Mouse (Mus musculus): Measurements from ENCODE around the gene 2610507B11Rik.

Gene 2610507B11Rik

DNA sequence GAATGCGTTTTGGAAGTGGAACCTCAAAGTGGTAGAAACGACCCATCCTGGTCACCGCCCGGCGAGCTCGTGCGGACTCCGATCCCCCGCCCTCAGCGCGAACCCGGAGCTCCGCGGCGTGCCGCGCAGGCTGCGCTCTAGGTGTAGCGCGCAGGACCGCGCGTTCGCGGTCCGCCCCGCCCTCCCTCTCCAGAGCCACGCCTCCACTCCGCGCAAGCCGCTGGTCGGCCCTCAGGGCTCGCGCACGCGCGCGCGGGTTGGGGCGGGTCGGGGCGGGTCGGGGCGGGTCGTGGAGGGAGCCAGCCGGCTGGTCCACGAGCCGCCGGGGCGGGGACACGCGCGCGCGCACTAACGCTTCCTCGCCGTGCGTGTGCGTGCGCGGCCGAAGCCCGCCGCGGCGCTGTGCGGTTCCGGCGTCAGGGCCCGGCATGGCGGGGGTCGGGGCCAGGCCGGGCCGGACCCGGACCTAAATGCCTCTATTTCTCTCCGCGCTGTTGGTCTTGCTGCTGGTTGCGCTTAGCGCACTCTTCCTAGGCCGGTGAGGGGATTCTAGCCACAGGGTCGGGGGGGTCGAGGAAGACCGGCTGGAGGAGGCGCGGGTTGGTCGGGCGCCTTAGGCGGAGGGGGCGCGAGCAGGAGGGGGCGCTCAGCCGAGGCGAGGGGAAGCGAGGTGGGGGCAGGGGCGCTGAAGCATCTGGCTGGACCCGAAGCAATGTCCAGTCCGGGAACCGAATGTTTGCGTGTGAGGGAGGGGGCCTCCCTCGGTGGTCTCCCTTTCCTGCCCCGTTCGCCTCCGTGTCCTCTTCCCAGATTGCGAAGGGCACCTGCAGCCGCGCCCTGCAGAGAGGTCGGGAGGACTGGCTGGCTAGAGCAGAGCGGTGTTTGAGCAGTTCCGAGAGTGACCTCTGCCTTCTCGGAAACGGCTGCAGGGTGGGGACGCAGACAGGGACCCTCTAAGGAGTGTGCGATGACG is at the start of gene 2610507B11Rik:
Gene 2610507B11Rik (plus strand): TSS at position 373 of the 973 bp plus-strand sequence.
- peak; percentile 98 for DNase-seq

- no peak for DNase-seq
These were observed 48.3 kb upstream of the 2610507B11Rik start for GRCm38 (mm10) chr11:78213086-78213817.

- no peak for DNase-seq
These were observed 45.7 kb upstream of the 2610507B11Rik start for GRCm38 (mm10) chr11:78215709-78216317.

- no peak for DNase-seq
These were observed 38.0 kb upstream of the 2610507B11Rik start for GRCm38 (mm10) chr11:78223586-78223985.

DNA sequence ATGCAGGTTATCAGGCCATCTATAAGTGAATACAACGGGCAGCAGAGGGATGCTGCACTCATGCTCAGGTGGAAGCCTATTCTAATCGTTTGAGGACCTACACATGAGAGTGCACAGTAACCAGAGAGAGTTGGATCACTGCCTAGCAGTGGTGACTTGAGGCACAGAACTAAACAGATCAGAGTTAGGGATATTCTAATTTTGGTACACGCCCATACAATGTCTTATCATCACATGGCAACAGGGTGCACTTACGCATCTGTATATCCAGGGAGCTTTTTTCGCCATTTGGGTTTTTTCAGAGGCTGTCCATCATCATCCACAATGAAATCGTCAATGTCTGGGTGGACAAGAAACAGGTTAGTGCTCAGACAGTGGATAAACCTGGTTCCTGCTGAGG is 30.0 kb upstream of the 2610507B11Rik start:
- DNase-seq: no peak

DNA sequence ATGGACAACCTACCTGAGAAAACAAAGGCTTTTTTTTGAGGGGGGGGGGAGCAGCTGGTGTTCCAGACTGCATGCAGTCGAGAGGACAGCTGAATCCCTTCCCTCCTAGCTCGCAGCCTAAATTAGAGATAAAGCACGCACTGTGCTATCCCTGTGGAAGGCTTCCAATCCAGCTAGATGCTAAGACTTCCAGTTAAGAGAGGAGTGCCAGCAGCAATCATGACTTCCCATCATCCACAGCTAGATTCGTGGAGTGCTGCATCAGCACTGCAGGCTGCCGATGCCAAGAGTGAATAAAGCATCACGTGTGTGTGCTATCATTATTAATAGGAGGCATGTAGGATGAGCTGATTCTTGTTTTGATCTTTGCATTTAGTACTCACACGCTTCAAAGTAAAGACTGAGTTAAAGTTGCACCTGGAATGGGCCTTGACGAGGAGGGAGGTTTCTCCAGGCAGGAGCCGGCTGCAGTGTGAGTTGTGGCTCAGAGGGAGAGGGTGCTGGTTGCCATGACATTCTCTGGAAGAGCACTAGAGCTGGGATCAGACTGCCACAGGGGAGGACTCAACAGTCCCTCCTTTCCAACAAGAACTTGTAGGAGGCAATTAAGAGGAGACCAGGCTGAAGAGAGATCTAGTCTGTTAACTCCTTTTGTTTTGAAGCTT is 21.2 kb upstream of the 2610507B11Rik start:
- DNase-seq: no peak

DNA sequence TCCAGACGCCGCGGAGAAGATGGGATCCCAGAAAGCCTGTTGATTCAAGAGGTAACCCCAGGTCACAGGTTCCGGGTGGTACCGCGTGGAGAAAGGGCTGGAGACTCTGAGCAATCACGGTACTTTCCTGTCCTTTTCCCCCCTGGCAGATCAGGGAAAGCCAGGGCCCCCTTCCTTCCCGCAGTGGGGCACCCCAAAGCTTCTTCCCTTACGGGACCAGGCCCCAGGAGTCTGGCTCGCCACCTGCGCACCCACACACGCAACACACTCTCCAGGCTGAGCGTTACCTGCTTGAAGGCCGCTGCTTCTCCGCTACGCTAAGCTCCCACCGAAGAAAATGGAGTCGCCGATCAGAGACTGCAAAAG is 16.3 kb upstream of the 2610507B11Rik start:
- DNase-seq: no peak

DNA sequence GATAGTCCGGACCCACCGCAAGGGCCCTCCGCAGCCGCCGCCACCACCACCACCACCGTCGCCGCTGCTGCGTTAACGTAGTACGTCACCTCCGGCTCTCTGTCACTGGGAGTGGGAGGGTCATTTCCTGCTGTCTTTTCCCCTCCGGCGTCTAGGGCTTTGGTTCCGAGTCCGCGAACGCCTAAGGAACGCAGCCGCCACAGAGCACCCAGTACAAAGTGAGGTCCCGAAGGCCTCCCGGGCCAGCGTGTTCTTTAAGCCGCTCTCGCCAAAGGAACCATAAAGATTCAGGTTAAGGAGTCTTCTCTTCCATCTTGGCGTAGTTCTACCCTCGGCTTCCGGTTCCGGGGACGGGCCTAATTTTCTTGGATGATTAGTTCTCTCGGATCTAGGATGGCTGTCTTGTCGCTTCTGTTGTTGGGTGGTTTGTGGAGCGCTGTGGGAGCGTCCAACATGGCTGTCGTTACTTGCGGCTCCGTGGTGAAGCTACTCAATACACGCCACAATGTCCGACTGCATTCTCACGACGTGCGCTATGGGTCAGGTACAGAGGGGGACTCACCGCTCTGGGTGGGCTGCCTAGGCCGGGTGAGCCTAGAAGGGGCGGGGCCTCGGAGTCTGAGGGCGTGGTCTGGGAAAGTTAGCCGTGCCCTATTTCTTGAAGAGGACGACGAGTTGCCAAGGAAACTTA is 15.8 kb upstream of the 2610507B11Rik start, which contains the start of the genes Sdf2 and Supt6:
Gene Sdf2 (plus strand): TSS at position 120 of the 691 bp plus-strand sequence.
Gene Supt6 (minus strand): TSS at position 361 of the 691 bp plus-strand sequence.
- peak; percentile 93 for DNase-seq

- DNase-seq: no peak
These were observed 15.1 kb upstream of the 2610507B11Rik start for GRCm38 (mm10) chr11:78246318-78247011.

DNA sequence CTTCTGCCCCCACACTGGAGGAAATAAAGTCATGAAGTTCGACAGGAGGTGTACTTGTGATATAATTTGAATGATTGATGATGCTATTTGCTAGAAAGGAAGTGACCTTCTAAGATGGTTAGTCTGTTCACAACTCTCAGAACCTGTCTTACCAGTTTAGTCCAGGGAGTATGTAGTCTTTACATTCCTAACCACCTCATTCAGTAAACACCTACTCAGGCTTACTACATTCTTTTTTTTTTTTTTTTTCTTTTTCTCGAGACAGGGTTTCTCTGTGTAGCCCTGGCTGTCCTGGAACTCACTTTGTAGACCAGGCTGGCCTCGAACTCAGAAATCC is 14.6 kb upstream of the 2610507B11Rik start:
- no peak for DNase-seq

DNA sequence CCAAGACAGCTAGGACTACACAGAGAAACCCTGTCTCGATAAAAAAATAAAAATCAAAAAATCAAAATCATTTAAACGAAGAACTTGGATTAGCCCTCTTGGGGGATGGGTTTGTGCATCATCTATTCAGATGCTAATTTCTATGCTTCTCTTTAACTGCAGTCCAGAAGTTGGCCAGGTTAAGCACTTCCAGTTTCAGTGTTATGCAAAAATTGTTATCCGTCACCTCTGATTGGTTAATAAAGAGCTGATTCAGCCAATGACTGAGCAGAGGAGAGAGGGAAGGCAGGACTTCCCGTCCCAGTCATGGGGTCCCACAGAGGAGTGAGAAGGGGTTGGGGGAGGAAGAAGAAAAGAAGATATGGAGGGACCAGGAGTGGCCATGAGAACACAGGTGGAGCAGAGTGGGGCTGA is 13.8 kb upstream of the 2610507B11Rik start:
- peak; percentile 18 for DNase-seq

DNA sequence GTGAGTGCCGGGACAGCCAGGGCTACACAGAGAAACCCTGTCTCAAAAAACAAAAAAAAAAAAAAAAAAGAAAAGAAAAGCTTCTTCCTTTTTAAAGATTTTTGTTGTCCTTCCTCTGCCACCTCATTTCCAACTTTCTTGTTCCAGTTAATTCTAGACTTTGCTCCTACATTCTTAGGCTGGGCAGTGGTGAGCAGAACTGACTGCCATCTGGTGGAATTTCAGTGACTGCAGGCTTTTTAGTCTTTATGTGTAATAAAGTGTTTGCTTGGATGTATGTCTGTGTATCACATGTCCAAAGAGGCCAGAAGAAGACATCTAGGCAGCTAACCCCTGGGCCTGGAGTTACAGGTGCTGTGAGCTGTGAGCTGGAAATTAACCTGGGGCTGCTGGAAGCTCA is 4.9 kb upstream of the 2610507B11Rik start:
- no peak for DNase-seq

DNA sequence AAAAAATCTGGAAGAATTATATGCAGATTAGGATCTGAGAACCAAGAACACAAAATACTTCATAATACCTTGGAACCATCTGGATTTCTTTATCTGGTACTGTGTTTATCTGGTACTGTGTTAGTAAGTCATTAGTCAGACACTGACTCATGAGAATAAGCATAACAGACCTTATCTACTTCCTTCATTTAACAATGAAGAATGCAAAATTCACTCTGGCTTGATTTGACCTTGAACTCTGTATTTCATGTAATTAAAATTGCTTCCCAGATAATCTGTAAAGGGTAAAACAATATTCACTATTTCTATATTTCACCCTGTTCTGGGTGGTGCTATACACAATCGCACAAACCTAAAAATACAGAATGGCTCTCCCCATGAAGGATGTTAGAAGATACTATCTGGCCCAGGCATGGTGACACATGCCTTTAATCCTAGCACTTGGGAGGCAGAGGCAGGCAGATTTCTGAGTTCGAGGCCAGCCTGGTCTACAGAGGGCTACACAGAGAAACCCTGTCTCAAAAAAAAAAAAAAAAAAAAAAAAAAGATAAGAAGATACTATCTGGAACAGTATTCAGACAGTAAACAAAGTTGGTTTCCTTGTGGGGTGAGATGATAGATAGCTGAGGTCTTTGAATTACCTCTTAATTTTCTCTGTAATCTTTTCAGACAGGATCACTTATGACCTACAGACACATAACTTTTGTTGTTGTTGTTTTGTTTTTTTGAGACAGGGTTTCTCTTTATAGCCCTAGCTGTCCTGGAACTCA is 878 bp upstream of the 2610507B11Rik start:
- DNase-seq: no peak

- peak; percentile 82 for DNase-seq
These were observed 998 bp downstream of the 2610507B11Rik start for GRCm38 (mm10) chr11:78262550-78262949.

- no peak for DNase-seq
These were observed 4.0 kb downstream of the 2610507B11Rik start for GRCm38 (mm10) chr11:78265571-78265970.

DNA sequence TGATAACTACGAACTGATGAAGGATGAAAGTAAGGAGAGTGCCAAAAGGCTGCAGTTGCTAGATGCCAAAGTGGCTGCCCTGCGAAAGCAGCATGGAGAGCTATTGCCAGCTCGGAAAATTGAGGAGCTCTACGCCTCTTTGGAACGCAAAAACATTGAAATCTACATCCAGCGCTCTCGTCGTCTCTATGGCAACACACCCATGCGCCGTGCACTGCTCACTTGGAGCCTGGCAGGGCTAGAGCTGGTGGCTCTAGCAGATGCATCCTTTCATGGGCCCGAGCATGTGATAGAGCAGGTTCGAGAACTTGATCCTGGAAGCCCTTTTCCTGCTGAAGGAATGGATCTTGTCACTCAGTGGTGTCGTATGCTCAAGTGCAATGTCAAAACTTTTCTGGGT is 10.4 kb downstream of the 2610507B11Rik start:
- DNase-seq: no peak

DNA sequence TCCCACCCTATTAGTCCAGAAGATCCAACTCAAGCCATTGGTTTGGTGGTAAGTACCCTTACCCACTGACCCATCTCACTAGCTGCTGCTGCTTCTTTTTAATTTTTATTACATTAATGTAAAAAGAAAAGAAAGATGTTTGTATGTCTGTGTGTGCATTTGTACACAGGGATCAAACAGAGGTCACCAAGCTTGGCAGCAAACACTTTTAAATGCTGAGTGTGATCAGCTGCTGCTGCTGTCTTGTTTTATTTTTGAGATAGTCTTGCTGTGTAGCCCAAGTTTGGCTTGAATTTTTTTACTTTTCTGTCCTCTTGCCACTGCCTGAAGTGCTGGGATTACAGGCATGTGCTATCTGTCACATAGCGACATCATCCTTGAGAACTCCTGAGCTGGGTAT is 14.0 kb downstream of the 2610507B11Rik start:
- DNase-seq: no peak

DNA sequence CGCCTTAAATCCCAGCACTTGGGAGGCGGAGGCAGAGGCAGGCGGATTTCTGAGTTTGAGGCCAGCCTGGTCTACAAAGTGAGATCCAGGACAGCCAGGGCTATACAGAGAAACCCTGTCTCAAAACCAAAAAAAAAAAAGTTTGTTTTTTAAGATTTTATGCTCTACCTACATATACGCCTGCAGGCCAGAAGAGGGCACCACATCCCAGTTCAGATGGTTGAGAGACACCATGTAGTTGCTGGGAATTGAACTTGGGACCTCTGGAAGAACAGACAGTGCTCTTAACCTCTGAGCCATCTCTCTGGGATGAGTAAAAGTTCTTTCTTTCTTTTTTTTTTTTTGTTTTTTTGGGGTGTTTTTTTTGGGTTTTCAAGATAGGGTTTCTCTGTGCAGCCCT is 14.6 kb downstream of the 2610507B11Rik start:
- DNase-seq: peak; percentile 5

- DNase-seq: no peak
These were observed 17.3 kb downstream of the 2610507B11Rik start for GRCm38 (mm10) chr11:78278853-78279252.

DNA sequence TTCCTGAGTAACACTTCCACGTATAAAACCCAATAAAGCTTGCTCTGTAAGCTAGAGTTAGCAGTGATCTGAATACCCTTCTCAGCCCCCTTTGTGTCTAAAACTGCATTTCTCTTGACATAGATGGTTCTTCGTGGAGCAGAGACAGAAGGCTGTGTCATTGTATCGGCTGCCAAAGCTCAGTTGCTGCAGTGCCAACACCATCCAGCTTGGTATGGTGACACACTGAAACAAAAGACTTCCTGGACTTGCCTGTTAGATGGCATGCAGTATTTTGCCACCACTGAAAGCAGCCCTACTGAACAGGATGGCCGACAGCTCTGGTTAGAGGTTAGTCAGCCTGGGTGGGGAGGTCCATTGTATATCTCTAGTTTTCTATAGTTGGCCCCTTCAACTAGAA is 18.0 kb downstream of the 2610507B11Rik start:
- no peak for DNase-seq

Data from embryo, embryonic 11 days (tissue).